Mouse (Mus musculus): ENCODE data around the gene Nlrp9b.
"Not testable (repeated sequence)": the region's sequence is repeated elsewhere in the genome, so short reads cannot be mapped to it uniquely, and the experiment has no call there.

Gene Nlrp9b

DNA sequence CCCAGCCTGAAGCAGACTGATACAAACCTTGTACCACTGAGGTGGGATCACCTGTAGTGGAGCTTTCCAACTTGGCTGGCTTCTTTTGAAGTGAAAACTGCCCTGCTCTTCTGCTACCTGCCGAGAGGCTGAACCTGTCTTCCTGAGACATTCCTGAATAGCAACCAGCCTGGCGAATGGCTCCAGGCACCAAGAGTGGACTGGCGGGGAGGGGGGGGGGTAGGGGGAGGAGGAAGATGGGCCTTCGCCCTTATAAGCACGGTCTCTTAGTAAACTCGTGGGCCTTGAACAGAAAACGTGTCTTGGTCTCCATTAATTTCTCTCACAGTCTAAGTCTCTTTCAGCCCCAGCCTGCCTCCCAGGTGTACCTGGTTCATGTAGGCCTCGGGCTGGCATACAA lies at the start of gene Nlrp9b:
Gene Nlrp9b, plus strand, starts transcription at position 301 of the 400 bp plus-strand sequence.
- not testable (repeated sequence) for DNase-seq (ENCODE audit: low read depth, low spot score)

DNA sequence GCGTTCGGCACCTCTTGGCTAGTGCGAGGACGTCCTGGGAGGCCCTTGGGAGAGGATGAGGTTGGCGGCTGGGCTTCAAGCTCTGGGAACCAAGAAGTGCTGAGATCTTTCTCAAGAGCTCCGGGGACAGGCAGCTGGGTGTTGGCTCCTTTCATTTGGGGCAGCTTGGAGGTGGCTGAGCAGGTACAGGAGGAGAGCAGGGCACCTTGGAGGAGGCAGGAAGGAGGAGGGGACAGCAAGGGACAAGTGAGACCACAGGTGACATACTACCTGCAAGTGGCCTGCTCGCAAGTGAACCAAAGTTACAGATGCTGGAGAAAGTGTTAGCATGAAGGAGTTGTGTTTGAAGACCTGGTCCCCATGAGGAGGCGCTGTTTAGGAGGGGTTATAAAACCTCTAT lies 46.6 kb upstream of the Nlrp9b start:
- no peak for DNase-seq (ENCODE audit: low read depth, low spot score)

DNA sequence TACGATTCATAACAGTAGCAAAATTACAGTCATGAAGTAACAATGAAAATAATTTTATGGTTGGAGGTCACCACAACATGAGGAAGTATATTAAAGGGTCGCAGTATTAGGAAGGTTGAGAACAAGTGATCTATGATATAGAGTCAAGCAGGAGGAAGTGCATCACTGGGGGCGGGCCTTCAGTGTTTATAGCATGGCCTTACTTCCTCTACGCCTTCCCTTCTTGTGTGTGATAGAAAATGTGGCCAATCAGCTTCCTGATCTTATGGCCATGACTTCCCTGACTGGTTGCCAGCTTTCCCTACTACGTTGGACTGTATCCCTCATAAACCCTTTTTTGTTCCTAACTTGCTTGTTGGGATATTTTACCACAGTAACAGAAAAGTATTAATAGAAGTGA lies 46.1 kb upstream of the Nlrp9b start:
- DNase-seq (ENCODE audit: low read depth, low spot score), result no peak

DNA sequence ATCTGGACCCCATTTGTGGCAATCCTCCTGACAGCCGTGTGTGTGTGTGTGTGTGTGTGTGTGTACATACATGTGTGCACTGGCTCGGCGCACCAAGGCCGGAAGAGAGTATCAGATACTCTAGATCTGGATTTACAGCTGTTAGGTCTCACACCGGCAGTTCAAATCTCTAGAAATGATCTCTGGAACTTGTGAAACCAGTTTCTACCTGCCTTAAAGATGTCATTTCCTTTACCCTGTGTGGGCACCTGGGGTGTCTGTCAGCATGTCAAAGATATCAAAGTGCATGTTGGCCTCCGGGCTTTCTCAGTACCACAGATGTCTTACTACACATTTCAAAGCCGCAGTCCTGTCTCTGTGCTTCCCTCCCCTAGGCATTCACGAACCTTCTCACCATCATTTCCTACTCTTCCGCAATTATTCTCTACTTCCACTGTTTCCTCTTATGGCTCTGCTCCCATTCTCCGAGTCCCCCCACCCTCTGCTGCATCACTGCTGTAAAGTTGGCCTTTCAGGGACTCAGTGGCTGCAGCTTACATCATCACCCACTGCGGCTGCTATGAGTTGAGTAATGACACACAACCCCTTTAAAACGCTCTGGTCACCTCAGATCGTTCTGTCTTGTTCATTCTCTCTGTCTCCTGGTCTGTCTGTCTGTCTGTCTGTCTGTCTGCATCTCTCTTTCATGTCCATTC lies 45.3 kb upstream of the Nlrp9b start:
- no peak for DNase-seq (ENCODE audit: low read depth, low spot score)

DNA sequence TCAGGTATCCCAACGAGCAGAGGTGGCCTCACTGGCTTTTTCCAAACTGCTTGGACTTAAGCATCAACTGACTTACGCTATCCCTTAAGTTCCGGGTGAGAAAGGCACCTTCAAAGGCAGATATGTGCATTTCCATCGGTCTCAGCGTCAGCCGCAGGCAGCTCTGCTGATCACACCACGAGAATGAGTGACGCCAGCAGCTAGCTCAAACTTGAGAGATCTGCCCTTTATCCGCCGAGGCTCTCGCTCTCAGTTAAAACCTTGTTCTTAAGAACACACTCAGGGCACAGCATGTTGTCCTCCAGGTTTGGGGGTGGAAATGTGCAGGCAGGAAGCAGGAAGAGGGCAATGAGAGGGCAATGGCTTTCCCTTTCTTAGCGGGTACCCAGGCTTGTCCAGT lies 42.3 kb upstream of the Nlrp9b start:
- DNase-seq (ENCODE audit: low read depth, low spot score), result no peak

DNA sequence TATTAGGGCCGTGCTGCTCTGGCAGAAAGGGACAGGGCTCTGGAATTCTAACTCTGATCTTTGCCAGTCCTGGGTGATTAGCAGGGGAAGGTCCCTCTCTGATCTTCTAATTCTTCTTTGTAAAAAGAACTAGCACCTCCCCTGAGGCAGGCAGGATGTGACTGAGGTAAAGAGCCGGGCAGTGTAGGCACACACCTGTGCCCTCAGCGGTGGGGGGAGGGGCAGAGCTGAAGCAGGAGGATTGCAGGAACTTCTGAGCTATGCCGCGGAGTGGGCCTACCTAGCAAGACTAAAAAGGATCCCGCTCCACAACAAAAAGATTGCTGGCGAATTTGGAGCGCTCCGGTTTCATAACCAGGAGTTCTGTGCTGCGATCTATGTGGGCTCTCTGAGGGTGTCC lies 41.3 kb upstream of the Nlrp9b start:
- DNase-seq (ENCODE audit: low read depth, low spot score), result no peak

DNA sequence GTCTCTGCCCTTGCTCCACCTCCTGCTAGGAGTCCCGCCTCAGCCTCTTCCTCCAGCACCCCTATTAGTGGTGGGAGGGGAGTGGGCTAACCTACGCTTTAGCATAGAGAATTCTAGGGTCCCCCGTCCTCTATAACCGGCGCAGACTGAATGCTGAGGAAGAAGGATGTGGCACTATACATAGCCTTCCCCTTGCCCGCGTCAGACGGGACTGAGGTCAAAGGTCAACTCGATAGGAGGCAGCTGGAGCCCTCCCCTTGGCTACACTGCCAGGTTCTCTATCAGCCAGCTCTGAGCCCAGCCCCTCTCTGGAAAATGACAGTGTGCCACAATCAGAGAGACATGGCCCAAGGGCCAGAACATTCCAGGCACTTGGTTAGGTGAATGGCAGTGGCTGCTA lies 40.7 kb upstream of the Nlrp9b start, which contains the start of gene Igsf23:
Gene Igsf23, minus strand, starts transcription at position 168 of the 400 bp plus-strand sequence.
- DNase-seq (ENCODE audit: low read depth, low spot score), result no peak

DNA sequence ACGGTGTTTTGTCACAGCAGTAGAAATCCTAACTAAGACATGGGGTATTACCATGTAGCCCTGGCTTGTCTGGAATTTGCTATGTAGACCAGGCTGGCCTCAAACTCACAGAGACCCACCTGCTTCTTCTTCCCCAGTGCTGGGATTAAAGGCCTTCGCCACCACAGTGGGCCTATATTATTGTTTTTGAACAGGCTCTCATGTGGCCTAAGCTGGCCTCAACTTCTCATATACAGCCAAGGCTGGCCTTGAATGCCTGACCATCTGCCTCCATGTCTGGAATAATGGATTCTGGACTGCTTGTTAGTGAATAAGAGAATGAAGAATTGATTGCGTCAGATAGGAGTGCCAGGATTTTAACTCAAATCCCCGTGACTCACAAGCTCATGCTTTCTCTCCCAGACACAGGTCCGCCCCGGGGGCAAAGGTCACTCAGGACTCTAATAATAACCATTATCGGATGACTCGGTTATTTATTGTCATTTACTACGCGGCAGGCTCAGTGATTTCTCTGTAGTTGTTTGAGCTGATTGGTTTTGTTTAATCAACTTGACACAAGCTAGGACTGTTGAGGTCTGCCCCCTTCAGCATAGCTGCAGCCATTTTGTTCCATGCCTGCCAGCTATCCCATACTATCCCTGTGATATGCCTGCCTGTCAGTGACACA lies 38.8 kb upstream of the Nlrp9b start:
- DNase-seq (ENCODE audit: low read depth, low spot score), result no peak

DNA sequence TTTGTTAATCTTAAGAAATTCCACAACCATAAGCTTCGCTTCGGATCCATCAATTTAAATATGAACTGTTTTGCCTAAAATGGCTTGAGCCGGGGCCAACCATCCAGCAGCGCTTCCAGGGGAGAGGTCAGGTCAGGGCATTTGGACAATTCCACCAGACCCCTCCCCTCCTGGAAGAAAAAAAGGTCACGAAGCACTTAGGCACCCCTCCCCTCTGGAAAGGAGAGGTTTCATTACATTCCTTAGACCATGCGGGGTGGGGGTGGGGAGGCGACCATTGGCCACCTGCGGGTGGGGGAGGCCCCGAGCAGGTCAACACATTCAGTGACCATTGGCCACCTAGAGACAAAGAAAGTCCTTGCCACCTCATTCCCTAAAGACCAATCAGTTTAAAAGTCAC lies 38.2 kb upstream of the Nlrp9b start:
- no peak for DNase-seq (ENCODE audit: low read depth, low spot score)

DNA sequence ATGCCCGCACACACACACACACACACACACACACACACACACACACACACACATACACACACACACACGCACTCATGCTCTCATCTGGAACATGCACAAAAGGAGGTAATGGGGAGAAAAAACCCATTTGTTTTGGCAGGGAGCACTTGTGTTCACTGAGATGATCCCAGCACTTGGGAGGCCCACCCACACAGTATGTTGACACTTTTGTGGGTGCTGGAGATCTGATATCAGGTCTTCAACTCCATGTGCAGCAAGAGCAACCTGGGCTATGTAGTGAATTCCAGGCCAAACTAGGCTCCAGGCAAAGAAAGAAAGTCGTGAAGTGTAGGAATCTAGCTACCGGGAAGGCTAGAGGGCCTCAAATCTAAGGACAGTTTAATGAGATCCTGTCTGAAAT lies 35.4 kb upstream of the Nlrp9b start:
- no peak for DNase-seq (ENCODE audit: low read depth, low spot score)

DNA sequence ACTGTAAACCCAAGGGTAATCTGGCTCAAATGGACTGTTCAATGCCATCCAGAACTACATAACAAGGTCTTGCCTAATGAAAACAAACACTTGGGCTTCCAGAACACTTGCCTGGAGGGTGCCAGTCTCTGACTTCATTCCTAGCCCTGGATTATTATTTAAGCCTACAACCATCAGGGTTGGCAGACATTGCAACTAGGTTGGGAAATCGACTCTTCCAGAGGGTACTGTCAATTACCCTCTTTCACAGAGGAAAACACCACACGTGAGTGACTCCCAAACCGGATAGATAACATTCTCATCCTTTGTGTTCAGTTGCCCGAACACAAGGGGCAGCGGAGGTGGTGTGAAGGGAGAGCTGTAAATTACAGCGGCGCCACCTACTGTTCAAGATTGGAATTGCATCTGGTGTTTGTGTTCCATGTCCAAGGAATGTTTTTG lies 34.9 kb upstream of the Nlrp9b start:
- DNase-seq (ENCODE audit: low read depth, low spot score), result peak; percentile 70

DNA sequence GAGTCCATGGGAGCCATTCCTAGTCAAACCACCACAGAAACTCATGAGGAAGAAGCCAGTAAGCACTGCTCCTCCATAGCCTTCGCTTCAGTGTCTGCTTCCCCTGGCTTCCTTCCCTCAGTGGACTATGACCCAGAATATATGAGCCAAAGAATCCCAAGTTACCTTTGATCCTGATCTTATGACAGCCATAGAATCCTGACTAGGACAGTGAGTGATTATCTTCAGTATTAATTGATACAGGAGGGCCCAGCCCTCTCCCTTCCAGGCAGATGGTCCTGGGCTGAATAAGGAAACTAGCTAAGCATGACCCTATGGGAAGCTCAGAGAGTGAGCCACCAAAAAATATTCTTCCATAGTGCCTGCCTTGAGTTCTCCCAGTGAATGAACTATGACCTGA lies 28.8 kb upstream of the Nlrp9b start:
- no peak for DNase-seq (ENCODE audit: low read depth, low spot score)

DNA sequence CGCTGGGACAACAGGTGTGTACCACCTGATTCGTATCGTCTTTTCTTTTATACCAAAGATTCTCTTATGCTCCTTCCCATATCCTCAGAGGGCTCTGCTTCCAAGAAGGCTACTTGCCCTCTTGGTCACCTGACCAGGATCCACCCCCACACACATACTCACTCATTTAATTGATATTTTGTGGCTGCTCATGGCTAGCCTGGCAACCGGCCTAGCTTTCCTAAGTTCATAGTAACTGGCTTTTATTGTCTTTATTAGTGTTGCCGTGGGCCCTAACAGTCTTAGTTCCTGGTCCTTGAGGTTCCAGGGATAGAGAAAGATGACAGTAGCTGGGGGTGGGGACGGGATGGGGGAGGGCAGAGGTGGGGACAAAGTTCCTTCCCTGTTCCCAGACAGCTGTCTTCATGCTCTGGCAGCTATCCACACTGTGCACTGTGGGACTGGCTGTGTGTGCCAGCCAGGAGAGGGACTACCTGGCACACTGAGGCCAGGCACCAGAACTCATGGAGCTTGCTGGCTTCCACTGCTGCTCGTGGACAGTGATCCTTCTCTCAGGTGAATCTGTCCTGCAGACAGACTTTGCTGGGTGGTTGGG lies 26.2 kb upstream of the Nlrp9b start, which contains the start of gene Ceacam20:
Gene Ceacam20, plus strand, starts transcription at position 428 of the 595 bp plus-strand sequence.
- no peak for DNase-seq (ENCODE audit: low read depth, low spot score)

DNA sequence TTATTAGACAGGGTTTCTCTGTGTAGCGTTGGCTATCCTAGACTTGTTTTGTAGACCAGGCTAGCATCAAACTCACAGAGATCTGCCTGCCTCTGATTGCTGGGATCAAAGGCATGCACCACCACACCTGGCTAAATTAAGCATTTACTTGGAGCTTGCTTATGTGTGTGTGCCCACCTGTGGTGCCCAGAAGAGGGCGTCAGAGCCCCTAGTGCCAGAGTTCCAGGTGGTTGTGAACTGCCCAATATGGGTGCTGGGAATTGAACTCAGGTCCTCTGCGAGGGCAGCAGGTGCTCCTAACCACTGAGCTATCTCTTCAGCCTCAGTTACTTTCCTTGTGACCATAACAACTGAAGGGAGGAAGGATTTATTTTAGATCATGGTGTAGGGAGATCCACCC lies 22.2 kb upstream of the Nlrp9b start:
- no peak for DNase-seq (ENCODE audit: low read depth, low spot score)

DNA sequence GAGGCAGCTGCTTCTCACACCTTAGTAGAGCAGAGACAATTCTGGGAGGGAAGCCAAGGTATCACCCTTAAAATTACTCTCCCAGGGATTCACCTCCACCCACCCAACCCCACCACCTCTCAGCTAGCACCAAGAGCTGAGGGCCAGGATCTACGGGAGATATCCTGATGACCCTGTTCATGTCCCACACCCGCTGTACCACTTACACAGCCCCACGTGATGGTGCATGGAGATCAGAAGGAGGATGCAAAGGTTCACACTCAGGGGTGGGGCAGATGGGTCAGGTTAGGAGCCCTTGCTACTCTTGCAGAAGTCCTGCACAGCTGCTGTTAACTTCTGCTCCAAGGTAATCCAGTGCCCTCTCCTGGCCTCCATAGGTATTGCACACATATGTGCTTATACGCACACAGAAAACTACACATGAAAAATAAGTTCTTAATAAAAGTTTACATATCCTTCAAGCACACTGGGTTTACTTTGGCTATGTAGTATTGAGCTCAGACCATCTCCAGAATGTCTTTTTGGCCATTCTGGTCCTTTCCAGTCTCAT lies 21.6 kb upstream of the Nlrp9b start:
- DNase-seq (ENCODE audit: low read depth, low spot score), result no peak

DNA sequence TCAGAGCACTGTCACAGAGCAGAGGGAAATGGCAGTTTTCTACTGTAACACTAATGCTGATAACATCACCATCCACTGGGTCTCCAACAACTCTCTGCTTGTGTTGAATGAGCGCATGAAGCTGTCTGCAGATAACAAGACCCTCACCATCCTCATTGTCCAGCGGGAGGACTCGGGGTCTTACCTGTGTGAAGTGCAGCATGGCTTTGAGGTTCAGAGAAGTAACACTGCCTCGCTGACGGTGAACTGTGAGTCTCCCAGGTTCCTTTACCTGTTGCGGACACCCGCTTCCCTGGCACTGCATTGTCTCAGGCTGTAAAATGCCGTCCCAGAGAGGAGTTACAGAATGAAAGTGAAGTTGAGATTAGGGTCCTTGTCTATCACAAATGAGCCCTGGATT lies 21.1 kb upstream of the Nlrp9b start:
- DNase-seq (ENCODE audit: low read depth, low spot score), result no peak

DNA sequence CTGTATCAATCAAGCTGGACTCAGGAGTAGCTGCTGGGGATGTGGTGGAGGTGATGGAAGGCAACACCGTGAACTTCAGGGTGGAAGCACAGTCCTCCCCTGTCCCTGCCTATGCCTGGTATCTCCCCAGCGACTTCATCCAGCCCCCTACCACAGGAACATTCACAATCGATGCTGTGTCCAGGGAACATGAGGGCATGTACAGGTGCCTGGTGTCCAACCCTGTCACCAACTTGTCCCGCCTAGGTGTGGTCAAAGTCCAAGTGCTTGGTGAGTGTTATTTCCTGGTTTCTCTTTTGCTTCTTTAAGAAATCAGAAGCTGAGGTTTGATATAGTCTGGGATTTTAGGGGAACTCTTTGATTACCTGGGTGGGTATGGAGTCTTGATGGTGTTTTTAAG lies 19.7 kb upstream of the Nlrp9b start:
- no peak for DNase-seq (ENCODE audit: low read depth, low spot score)

DNA sequence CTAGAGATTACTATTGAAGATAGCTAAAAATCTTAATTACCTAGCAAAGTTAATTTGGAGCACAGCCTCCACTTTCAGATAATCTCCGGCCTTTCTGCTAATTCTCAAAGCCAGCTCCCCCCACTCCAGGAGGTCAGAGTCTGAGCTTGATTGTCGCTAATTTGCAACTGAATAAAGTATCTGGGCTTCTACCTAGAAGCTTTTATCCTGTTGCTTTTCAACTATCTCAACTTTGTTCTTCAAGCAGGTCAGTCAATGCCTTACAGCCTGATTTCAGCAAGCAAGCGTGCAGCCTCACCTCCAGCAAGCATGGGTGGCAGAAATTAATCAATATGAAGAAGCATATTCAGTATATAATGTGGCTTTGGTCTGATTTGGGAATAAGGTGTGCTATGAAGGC lies 5.5 kb downstream of the Nlrp9b start:
- not testable (repeated sequence) for DNase-seq (ENCODE audit: low read depth, low spot score)

DNA sequence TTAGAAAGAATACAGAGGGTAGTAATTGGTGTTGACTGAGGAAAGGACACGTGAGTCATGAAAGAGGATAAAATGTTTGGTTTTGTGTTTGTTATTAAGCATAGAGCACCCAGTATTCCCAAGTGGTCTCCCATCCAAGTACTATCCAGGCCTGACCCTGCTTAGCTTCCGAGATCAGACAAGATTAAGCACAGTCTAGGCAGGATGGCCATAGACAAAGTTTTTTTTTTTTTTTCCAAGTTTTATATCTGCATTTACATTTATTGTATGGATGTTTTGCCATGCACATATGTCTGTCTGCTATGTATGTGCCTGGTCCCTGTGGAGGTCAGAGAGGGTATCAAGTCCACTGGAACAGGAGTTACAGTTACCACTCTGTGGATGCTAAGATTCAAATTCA lies 18.7 kb downstream of the Nlrp9b start:
- DNase-seq (ENCODE audit: low read depth, low spot score), result no peak

DNA sequence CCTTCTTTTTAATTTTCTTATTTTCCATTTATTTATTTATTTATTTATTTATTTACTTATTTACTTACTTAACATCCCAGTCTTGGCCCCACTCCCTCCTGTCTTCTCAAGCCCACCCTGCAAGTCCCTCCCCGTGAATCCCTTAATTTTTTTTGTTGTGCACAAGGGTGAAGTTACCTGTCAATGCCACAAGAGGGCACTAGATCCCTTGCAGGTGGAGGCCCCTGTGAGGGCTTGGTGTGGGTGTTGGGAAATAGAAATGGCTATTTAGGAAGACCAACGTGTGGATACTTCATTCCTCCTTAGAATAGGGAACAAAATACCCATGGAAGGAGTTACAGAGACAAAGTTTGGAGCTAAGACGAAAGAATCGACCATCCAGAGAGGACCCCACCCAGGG lies 72.8 kb downstream of the Nlrp9b start:
- not testable (repeated sequence) for DNase-seq (ENCODE audit: low read depth, low spot score)

DNA sequence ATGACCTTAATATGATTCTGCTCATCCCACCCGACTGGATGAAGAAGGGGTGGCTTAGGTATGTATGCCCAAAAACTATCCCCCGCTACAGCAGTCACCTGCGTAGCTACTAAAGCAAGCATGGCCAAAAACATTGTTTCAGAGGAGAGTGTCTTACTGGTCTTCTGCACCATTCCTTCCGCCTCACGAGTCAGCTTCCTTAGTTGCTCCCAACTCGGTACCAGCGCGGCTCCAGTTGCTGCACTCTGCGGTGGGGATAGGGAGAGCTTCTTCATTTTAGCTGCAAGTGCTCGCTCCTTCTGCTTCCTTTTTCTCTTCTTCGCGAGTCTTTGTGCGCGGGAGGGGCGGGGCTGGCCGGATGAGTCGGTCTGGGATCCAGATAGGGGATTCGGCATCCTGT lies 86.9 kb downstream of the Nlrp9b start:
- not testable (repeated sequence) for DNase-seq (ENCODE audit: low read depth, low spot score)

DNA sequence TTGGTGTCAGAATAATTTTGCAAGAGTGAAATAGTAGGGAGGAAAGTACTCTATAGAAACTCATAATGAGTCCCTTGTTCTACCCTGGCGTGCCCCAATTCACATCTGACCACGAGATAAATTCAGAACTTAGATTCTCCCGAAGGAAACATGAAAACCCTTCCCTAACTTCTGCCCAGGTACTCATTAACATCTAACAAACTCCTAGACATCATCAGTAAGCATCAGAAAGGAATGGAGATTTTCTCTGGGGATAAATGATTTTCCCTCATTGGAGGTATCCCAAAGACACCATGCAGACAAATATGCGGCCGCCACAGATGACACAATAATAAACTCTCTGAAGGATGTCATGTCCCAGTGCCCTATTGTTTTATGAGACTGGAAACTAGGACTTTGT lies 108.1 kb downstream of the Nlrp9b start, which contains the start of gene Vmn1r91:
Gene Vmn1r91, plus strand, starts transcription at position 301 of the 400 bp plus-strand sequence.
- not testable (repeated sequence) for DNase-seq (ENCODE audit: low read depth, low spot score)

Measured in WW6 (cell line).